Mouse (Mus musculus) kidney, postnatal 0 days (tissue): ENCODE results near the gene Cep126. TPM values are rescaled to one million over a fixed set of nuclear protein-coding genes. Genes with fewer than 3 reads are reported as not detected.

Experiments
- ATAC-seq: fragments of 200-750 bp; cut with Nextera tagmentation; replicated peaks from 2 replicates; pipeline ENCODE4 v1.8.0; 2017; ENCODE audit warnings: low read depth, moderate number of reproducible peaks, moderate TSS enrichment, moderate library complexity; ENCODE audit not compliant: low FRiP score
- DNase-seq: peaks from one replicate; pipeline ENCODE4 v3.0.0-alpha.2; 2016; ENCODE audit warnings: low spot score
- H3K27ac ChIP-seq: fragments of 300-500 bp; sonication (generic); 2 replicates; pipeline ENCODE4 v1.5.1; 2014; ENCODE audit warnings: mild to moderate bottlenecking
- H3K27me3 ChIP-seq: fragments of 300-500 bp; sonication (generic); 2 replicates; pipeline ENCODE4 v1.6.1; 2014; ENCODE audit warnings: low read length, mixed read lengths; ENCODE audit not compliant: insufficient read depth
- H3K36me3 ChIP-seq: fragments of 300-500 bp; sonication (generic); 2 replicates; pipeline ENCODE4 v1.6.1; 2014; ENCODE audit warnings: low read length, mixed read lengths; ENCODE audit not compliant: insufficient read depth
- H3K4me1 ChIP-seq: fragments of 300-500 bp; sonication (generic); replicated peaks from 2 replicates; pipeline ENCODE4 v1.6.1; 2014; ENCODE audit warnings: antibody characterized with exemption, low read length, mixed read lengths; ENCODE audit not compliant: insufficient read depth
- H3K4me2 ChIP-seq: fragments of 300-500 bp; sonication (generic); 2 replicates; pipeline ENCODE4 v1.6.1; 2014; ENCODE audit warnings: mild to moderate bottlenecking, low read length, moderate library complexity, mixed read lengths
- H3K4me3 ChIP-seq: fragments of 300-500 bp; sonication (generic); replicated peaks from 2 replicates; pipeline ENCODE4 v1.5.1; 2014; ENCODE audit warnings: low read depth, low read length
- H3K9ac ChIP-seq: fragments of 300-500 bp; sonication (generic); 2 replicates; pipeline ENCODE4 v1.6.1; 2014; ENCODE audit warnings: low read depth, low read length
- H3K9me3 ChIP-seq: fragments of 300-500 bp; sonication (generic); replicated peaks from 2 replicates; pipeline ENCODE4 v1.6.1; 2016; ENCODE audit warnings: low read length, inconsistent platforms, mixed read lengths
- CTCF ChIP-seq: IDR thresholded peaks from 2 replicates; pipeline ENCODE4 v1.5.1; 2016; ENCODE audit warnings: antibody characterized with exemption, low read depth, mild to moderate bottlenecking, moderate library complexity
- whole genome bisulfite sequencing: fragments of 180-500 bp; shearing (Covaris S2); extraction: QIAGEN DNeasy Blood & Tissue Kit; methylation state at CpG from one replicate; pipeline ENCODE4 v1.1.7; 2014; 5-methylcytosine and 5-hydroxymethylcytosine counted together
- polyA plus RNA-seq: library from polyadenylated mRNA; unstranded; fragments of >200 nt; fragmentation: Nextera tagmentation; extraction: Ambion mirVana; gene quantifications from 2 replicates; pipeline ENCODE4 v1.2.1, GENCODE M21; 2015

Cep126 gene
- 3.7 and 4.0 TPM in 2 replicates for polyA plus RNA-seq

- H3K27ac ChIP-seq = no peak within 1 kb of the TSS
- H3K4me1 ChIP-seq = no peaks in the 10 kb centered on the region
- ATAC-seq = peak; percentile 98
- H3K4me3 ChIP-seq = peak within 1 kb of the TSS; percentile 83
- H3K36me3 ChIP-seq = no peaks in the 10 kb centered on the region
- H3K9ac ChIP-seq = peak within 1 kb of the TSS; percentile 53
- H3K4me2 ChIP-seq = peak within 1 kb of the TSS; percentile 74
- no peaks in the 10 kb centered on the region for H3K9me3 ChIP-seq
- TF ChIP-seq CTCF = no peak
- DNase-seq = peak; percentile 89
- no peaks in the 10 kb centered on the region for H3K27me3 ChIP-seq
- WGBS = under 1% methylated on average over 65 of the region's 72 CpGs
Observed at GRCm38 (mm10) chr9:8134117-8134574, at the start of gene Cep126. TSS of gene Cep126 (minus strand) at chr9:8134294.

GRCm38 (mm10) chr9:8179554-8179953 lies 45.5 kb upstream of the Cep126 start:
- no peak for TF ChIP-seq CTCF
- Histone ChIP-seq H3K4me1 (no peaks in the 10 kb centered on the region), H3K27me3 (no peaks in the 10 kb centered on the region), H3K9ac (no peak overlapping the region), H3K4me3 (no peak overlapping the region), H3K9me3 (no peaks in the 10 kb centered on the region), H3K27ac (no peak overlapping the region), H3K4me2 (no peak overlapping the region), H3K36me3 (no peaks in the 10 kb centered on the region)
- DNase-seq (no peak), ATAC-seq (no peak)
- WGBS = 86% methylated on average over 3 of the region's 3 CpGs

- H3K4me3 ChIP-seq = no peak overlapping the region
- no peaks in the 10 kb centered on the region for H3K4me1 ChIP-seq
- ATAC-seq (no peak), DNase-seq (no peak)
- H3K27me3 ChIP-seq = no peaks in the 10 kb centered on the region
- H3K36me3 ChIP-seq = no peaks in the 10 kb centered on the region
- 67% methylated on average over 3 of the region's 3 CpGs for WGBS
- H3K9ac ChIP-seq = no peak overlapping the region
- H3K9me3 ChIP-seq = no peaks in the 10 kb centered on the region
- H3K27ac ChIP-seq = no peak overlapping the region
- no peak overlapping the region for H3K4me2 ChIP-seq
- no peak for TF ChIP-seq CTCF
Observed at GRCm38 (mm10) chr9:8177099-8177498, 43.0 kb upstream of the Cep126 start.

- 73% methylated on average over 2 of the region's 2 CpGs for WGBS
- DNase-seq (peak; percentile 21), ATAC-seq (no peak)
- H3K9ac ChIP-seq = no peak overlapping the region
- H3K9me3 ChIP-seq = no peaks in the 10 kb centered on the region
- H3K27me3 ChIP-seq = no peaks in the 10 kb centered on the region
- H3K27ac ChIP-seq = no peak overlapping the region
- no peaks in the 10 kb centered on the region for H3K36me3 ChIP-seq
- no peak overlapping the region for H3K4me2 ChIP-seq
- no peak for TF ChIP-seq CTCF
- H3K4me3 ChIP-seq = no peak overlapping the region
- H3K4me1 ChIP-seq = no peaks in the 10 kb centered on the region
Observed at GRCm38 (mm10) chr9:8157011-8157410, 22.9 kb upstream of the Cep126 start.

- H3K27me3 ChIP-seq = no peaks in the 10 kb centered on the region
- WGBS = 55% methylated on average over 1 of the region's 1 CpGs
- no peak overlapping the region for H3K9ac ChIP-seq
- H3K4me3 ChIP-seq = no peak overlapping the region
- H3K27ac ChIP-seq = no peak overlapping the region
- no peaks in the 10 kb centered on the region for H3K36me3 ChIP-seq
- H3K4me1 ChIP-seq = no peaks in the 10 kb centered on the region
- ATAC-seq = no peak
- DNase-seq = no peak
- no peaks in the 10 kb centered on the region for H3K9me3 ChIP-seq
- no peak overlapping the region for H3K4me2 ChIP-seq
- TF ChIP-seq CTCF = no peak
Observed at GRCm38 (mm10) chr9:8139501-8139900, 5.4 kb upstream of the Cep126 start.

- no peak for TF ChIP-seq CTCF
- Histone ChIP-seq H3K27ac (no peak overlapping the region), H3K4me1 (no peaks in the 10 kb centered on the region), H3K27me3 (no peaks in the 10 kb centered on the region), H3K36me3 (no peaks in the 10 kb centered on the region), H3K4me3 (peak overlapping the region; percentile 83), H3K9me3 (no peaks in the 10 kb centered on the region), H3K9ac (peak overlapping the region; percentile 53), H3K4me2 (peak overlapping the region; percentile 74)
- ATAC-seq (no peak), DNase-seq (peak; percentile 23)
- WGBS = 4% methylated on average over 21 of the region's 22 CpGs
Observed at GRCm38 (mm10) chr9:8133586-8134115, 443 bp downstream of the Cep126 start.

GRCm38 (mm10) chr9:8123495-8123894 lies 10.6 kb downstream of the Cep126 start:
- Histone ChIP-seq H3K27ac (no peak overlapping the region), H3K36me3 (no peaks in the 10 kb centered on the region), H3K27me3 (no peaks in the 10 kb centered on the region), H3K4me2 (no peak overlapping the region), H3K4me3 (no peak overlapping the region), H3K9me3 (no peaks in the 10 kb centered on the region), H3K9ac (no peak overlapping the region), H3K4me1 (no peaks in the 10 kb centered on the region)
- no peak for ATAC-seq
- no peak for TF ChIP-seq CTCF
- 81% methylated on average over 8 of the region's 8 CpGs for WGBS
- DNase-seq = no peak
